ENCODE assay signal across 8 mouse cellular contexts in genomic region chr4:144898036-144898649, GRCm38 (mm10). TPM values are rescaled to one million over a fixed set of nuclear protein-coding genes. Genes with fewer than 3 reads are reported as not detected.
DNase-seq lines count a peak whose midpoint lies in the region; ATAC-seq and TF ChIP-seq lines count a peak whose summit lies in the region.
"Had no signal": no experiment of that assay in that cellular context is flagged by ENCODE, and none has a peak within 500 bp of the region (broad histone marks: within the 10 kb centered on the region; RNA-seq: fewer than 3 reads in every experiment).

No protein-coding gene starts in this region.

- H3K9ac ChIP-seq in hindbrain, embryonic 16.5 days (ENCODE audit: low read depth, low read length) = no peak overlapping the region
- H3K9ac ChIP-seq: embryonic facial prominence, embryonic 12.5 days had no signal

- H3K4me3 ChIP-seq in hindbrain, embryonic 16.5 days (ENCODE audit: low read length) = no peak overlapping the region
- H3K4me3 ChIP-seq in cerebellum, adult 2 months (replicated peaks; ENCODE audit: insufficient read depth, low read depth, low read length) = no peak overlapping the region
- H3K4me3 ChIP-seq: embryonic facial prominence, embryonic 12.5 days had no signal

- H3K27me3 ChIP-seq in hindbrain, embryonic 16.5 days (replicated peaks; ENCODE audit: control insufficient read depth, insufficient read depth, low read length) = peaks cover 10% of the 10 kb centered on the region; the same call in 1 of the 2 replicates
- no peaks in the 10 kb centered on the region for H3K27me3 ChIP-seq in cerebellum, adult 2 months (ENCODE audit: control insufficient read depth, insufficient read depth, low read length)
- H3K27me3 ChIP-seq: embryonic facial prominence, embryonic 12.5 days had no signal

- no peaks in the 10 kb centered on the region for H3K9me3 ChIP-seq in hindbrain, embryonic 16.5 days (ENCODE audit: control insufficient read depth, low read length)
- H3K9me3 ChIP-seq: embryonic facial prominence, embryonic 12.5 days had no signal

- no peak for TF ChIP-seq POLR2A in cerebellum, adult 2 months (IDR thresholded peaks at IDR 0.05; ENCODE audit: borderline replicate concordance, insufficient read depth, low read length)

- peak; percentile 13; the same call in 1 of the 2 replicates for ATAC-seq in granulocyte monocyte progenitor cell, adult 5-6 weeks (replicated peaks; ENCODE audit: poor library complexity, severe bottlenecking)
- ATAC-seq in megakaryocyte, adult 5-6 weeks (ENCODE audit: poor library complexity, severe bottlenecking) = peak; percentile 56
- no peak for ATAC-seq in hindbrain, embryonic 16.5 days

- no peak for TF ChIP-seq CTCF in cerebellum, adult 2 months (IDR thresholded peaks at IDR 0.05; ENCODE audit: borderline replicate concordance, insufficient read depth, low read depth, low read length)

- no peak overlapping the region for H3K27ac ChIP-seq in hindbrain, embryonic 16.5 days (ENCODE audit: low read depth, low read length)
- H3K27ac ChIP-seq in cerebellum, adult 2 months (ENCODE audit: insufficient read depth, low read length) = no peak overlapping the region
- H3K27ac ChIP-seq: embryonic facial prominence, embryonic 12.5 days had no signal

- DNase-seq in adrenal gland, adult 8-10 months = peak; percentile 65
- peak; percentile 87 for DNase-seq in kidney, adult 9 months
- no peak for DNase-seq in cerebellum, adult 2 months
- no peak for DNase-seq in frontal cortex, adult 2 months (ENCODE audit: extremely low spot score in 1 of 2, low spot score in 1 of 2)

- 0 out of 2 replicates have a peak, but pooled peaks cover 3% of the 10 kb centered on the region for H3K36me3 ChIP-seq in hindbrain, embryonic 16.5 days (ENCODE audit: control insufficient read depth, insufficient read depth, low read length)

- peaks cover 16% of the 10 kb centered on the region for H3K4me1 ChIP-seq in hindbrain, embryonic 16.5 days (ENCODE audit: control insufficient read depth, insufficient read depth, low read depth, low read length)
- H3K4me1 ChIP-seq in cerebellum, adult 2 months (ENCODE audit: control insufficient read depth, insufficient read depth, low read length) = peaks cover 10% of the 10 kb centered on the region; the same call in 1 of the 2 replicates

- 75% methylated on average over 6 of the region's 6 CpGs for WGBS in hindbrain, embryonic 16.5 days
- 81% methylated on average over 6 of the region's 6 CpGs for WGBS in cerebellum, adult 2 months

- no peak overlapping the region for H3K4me2 ChIP-seq in hindbrain, embryonic 16.5 days (ENCODE audit: low read length)
- H3K4me2 ChIP-seq: embryonic facial prominence, embryonic 12.5 days had no signal

RNA-seq across cellular contexts. Expression of gene Dhrs3, which starts 5.5 kb away (rescaled TPM):
- 100 to 1,000 TPM in 1 of 4 experiments, 10 to 100 TPM in 3; 65.0 to 107 (median 92.3) TPM for total RNA-seq in adrenal gland, adult 8-10 months (2022)
- 30.0 and 33.7 TPM in 2 replicates for total RNA-seq in granulocyte monocyte progenitor cell, adult 5-6 weeks (2014; fragmentation: Nextera tagmentation)
- total RNA-seq in granulocyte monocyte progenitor cell, adult 5-6 weeks (2017) = 17.5 and 32.3 TPM in 2 replicates
- total RNA-seq in megakaryocyte, adult 5-6 weeks (2015) = 49.7 and 49.8 TPM in 2 replicates
- 60.0 and 61.4 TPM in 2 replicates for total RNA-seq in megakaryocyte, adult 5-6 weeks (2017)
- 51.8 and 55.7 TPM in 2 replicates for polyA plus RNA-seq in hindbrain, embryonic 16.5 days (2015; fragmentation: Nextera tagmentation; extraction: Ambion mirVana)
- polyA plus RNA-seq in cerebellum, adult 2 months (2012; rRNA removed) = 21.8 and 24.4 TPM in 2 replicates
- 26.4 and 28.0 TPM in 2 replicates for polyA plus RNA-seq in frontal cortex, adult 2 months (2012; rRNA removed)

Comparison
In these comparisons a context has a peak if more than half of its experiments do, and no peak if none do; other contexts are left out.
1. DNase-seq: peak in adrenal gland, adult 8-10 months (single experiment) and kidney, adult 9 months (single experiment); none in cerebellum, adult 2 months (0 of 2) and frontal cortex, adult 2 months (0 of 2).